Mouse (Mus musculus): ENCODE measurements around the gene Pomgnt2. TPM values are rescaled to one million over a fixed set of nuclear protein-coding genes. Genes with fewer than 3 reads are reported as not detected.

Gene Pomgnt2
- polyA plus RNA-seq, 1 experiment: 7.5 TPM

DNA sequence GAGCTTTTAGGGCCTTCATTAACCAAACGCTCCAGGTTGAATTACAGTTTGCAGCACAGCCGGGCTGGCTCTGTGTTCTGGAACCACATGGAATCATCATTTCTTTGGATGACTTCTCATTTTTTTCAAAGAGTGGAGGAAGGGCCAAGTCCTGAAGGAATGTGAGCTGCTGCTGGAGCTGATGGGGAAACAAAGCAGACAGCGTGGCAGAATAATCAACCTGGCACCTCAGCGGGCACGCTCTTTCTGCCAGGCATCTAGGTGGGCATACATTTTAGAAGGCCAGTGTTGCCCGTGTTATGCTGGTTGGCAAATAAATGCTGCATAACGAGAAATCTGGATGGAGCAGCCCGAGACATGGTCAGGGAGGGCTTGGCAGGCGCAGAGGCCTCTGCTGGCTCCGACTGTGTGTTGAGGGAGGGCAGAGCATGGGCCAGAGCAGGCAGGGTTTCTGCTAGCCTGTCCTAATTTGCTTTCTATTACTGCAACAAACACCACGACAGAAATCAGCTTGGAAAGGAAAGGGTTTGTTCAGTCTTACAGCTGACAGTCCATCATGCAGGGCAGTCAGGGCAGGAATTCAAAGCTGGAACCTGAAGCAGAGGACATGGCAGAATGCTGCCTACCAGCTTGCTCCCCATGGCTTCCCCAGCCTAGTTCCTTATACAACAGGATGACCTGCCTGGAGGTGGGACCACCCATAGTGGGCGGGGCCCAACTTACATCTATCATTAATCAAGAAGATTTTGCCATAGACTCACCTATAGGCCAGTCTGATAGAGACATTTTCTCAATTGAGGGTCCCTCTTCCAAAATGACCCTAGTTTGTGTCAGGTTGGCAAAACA is 22.5 kb downstream of the Pomgnt2 start:
- Histone ChIP-seq H3K27me3 (ENCODE audit: control insufficient read depth, insufficient read depth, low read length, poor library complexity, severe bottlenecking) (no peaks in the 10 kb centered on the region), H3K27ac (ENCODE audit: insufficient read depth, low read length) (no peak overlapping the region)

DNA sequence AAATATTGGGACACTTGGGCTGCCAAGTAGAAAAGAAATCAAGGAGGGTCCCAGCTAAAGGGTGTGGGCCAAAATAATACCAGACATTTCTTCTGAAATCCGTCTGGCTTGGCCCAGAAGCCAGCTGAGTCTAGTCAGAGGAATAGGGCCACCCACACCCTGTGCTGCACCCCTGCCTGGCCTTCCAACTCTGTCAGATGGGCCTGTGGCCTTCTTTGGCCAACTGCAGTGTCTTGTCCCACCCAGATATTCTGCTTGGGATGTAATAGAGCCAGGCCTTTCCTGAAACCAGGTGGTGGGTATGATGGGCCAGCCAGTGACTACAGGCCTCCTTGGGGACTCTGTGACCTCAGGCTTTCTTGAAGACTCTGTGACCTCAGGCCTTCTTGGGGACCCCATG is 23.7 kb downstream of the Pomgnt2 start:
- H3K4me1 ChIP-seq (ENCODE audit: control insufficient read depth, insufficient read depth, low read length): no peaks in the 10 kb centered on the region
- H3K36me3 ChIP-seq (ENCODE audit: control insufficient read depth, insufficient read depth, low read length, poor library complexity, severe bottlenecking): no peaks in the 10 kb centered on the region
- H3K9me3 ChIP-seq (replicated peaks; ENCODE audit: control insufficient read depth, insufficient read depth, low read length, poor library complexity, severe bottlenecking): no peaks in the 10 kb centered on the region
- H3K27me3 ChIP-seq (ENCODE audit: control insufficient read depth, insufficient read depth, low read length, poor library complexity, severe bottlenecking): no peaks in the 10 kb centered on the region
- no peak overlapping the region for H3K4me3 ChIP-seq (ENCODE audit: low read depth, low read length)
- TF ChIP-seq POLR2A (IDR thresholded peaks at IDR 0.05; ENCODE audit: insufficient read depth, low read length) (no peak), EP300 (IDR thresholded peaks at IDR 0.05; ENCODE audit: insufficient read depth, low read depth, low read length) (no peak), CTCF (IDR thresholded peaks at IDR 0.05; ENCODE audit: low read depth, low read length) (no peak)
- H3K27ac ChIP-seq (ENCODE audit: insufficient read depth, low read length): no peak overlapping the region
- H3K9ac ChIP-seq (ENCODE audit: low read depth, poor library complexity, severe bottlenecking): no peak overlapping the region

More for the DNA sequence above, 22.5 kb downstream of the Pomgnt2 start:
- Histone ChIP-seq H3K4me1 (ENCODE audit: control insufficient read depth, insufficient read depth, low read length) (no peaks in the 10 kb centered on the region), H3K9ac (ENCODE audit: low read depth, poor library complexity, severe bottlenecking) (no peak overlapping the region), H3K36me3 (ENCODE audit: control insufficient read depth, insufficient read depth, low read length, poor library complexity, severe bottlenecking) (no peaks in the 10 kb centered on the region), H3K9me3 (replicated peaks; ENCODE audit: control insufficient read depth, insufficient read depth, low read length, poor library complexity, severe bottlenecking) (no peaks in the 10 kb centered on the region), H3K4me3 (ENCODE audit: low read depth, low read length) (no peak overlapping the region)
- TF ChIP-seq CTCF (IDR thresholded peaks at IDR 0.05; ENCODE audit: low read depth, low read length) (no peak), POLR2A (IDR thresholded peaks at IDR 0.05; ENCODE audit: insufficient read depth, low read length) (no peak), EP300 (IDR thresholded peaks at IDR 0.05; ENCODE audit: insufficient read depth, low read depth, low read length) (no peak)

DNA sequence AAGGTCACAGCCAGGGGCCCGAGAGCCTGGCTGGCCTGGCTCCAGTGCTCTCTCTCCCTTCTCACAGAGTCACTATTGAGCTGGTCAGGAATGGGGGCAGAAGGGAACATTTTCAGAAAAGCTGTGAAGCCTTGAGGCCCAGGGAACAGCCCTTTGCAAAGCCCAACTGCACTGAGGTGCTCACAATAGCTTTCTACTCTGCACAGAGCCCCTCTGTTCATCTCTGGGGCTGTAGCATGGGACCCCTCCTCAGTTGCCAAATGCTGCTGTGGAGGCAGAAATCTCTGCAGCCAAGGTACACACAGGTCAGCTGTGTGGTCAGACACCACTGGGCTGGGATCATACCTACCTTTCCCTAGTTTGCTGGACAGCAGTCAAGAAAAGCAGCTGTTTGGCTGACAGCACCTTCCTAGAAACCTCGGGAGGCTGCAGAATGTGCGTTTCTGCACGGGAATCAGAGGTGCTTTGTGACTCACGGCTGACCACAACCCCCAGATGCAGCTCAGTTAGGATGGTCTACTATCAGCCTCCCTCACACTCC is 27.0 kb downstream of the Pomgnt2 start:
- Histone ChIP-seq H3K9me3 (replicated peaks; ENCODE audit: control insufficient read depth, insufficient read depth, low read length, poor library complexity, severe bottlenecking) (no peaks in the 10 kb centered on the region), H3K4me1 (ENCODE audit: control insufficient read depth, insufficient read depth, low read length) (no peaks in the 10 kb centered on the region), H3K9ac (ENCODE audit: low read depth, poor library complexity, severe bottlenecking) (no peak overlapping the region), H3K27ac (ENCODE audit: insufficient read depth, low read length) (no peak overlapping the region), H3K27me3 (ENCODE audit: control insufficient read depth, insufficient read depth, low read length, poor library complexity, severe bottlenecking) (no peaks in the 10 kb centered on the region), H3K36me3 (ENCODE audit: control insufficient read depth, insufficient read depth, low read length, poor library complexity, severe bottlenecking) (no peaks in the 10 kb centered on the region), H3K4me3 (ENCODE audit: low read depth, low read length) (no peak overlapping the region)
- TF ChIP-seq EP300 (IDR thresholded peaks at IDR 0.05; ENCODE audit: insufficient read depth, low read depth, low read length): no peak
- TF ChIP-seq POLR2A (IDR thresholded peaks at IDR 0.05; ENCODE audit: insufficient read depth, low read length): no peak
- TF ChIP-seq CTCF (IDR thresholded peaks at IDR 0.05; ENCODE audit: low read depth, low read length): no peak

DNA sequence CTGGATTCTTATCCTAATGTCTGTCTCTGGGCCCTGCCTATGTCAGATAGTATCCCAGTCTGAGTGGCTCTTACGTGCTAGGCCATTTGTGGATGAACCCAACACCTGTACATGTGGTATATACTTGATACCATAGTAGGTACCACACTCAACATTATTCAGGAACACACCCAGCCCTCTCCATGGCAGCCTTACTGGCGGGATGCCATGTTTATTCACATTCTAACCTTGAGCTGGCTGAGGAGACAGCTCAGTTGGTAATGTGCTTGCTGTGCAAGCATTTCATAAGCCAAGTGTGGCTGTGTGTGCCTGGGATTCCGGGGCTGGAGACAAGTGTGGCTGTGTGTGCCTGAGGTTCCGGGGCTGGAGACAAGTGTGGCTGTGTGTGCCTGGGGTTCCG is 28.7 kb downstream of the Pomgnt2 start:
- no peak for TF ChIP-seq POLR2A (IDR thresholded peaks at IDR 0.05; ENCODE audit: insufficient read depth, low read length)
- no peak for TF ChIP-seq CTCF (IDR thresholded peaks at IDR 0.05; ENCODE audit: low read depth, low read length)
- no peak for TF ChIP-seq EP300 (IDR thresholded peaks at IDR 0.05; ENCODE audit: insufficient read depth, low read depth, low read length)
- Histone ChIP-seq H3K4me3 (ENCODE audit: low read depth, low read length) (no peak overlapping the region), H3K9me3 (replicated peaks; ENCODE audit: control insufficient read depth, insufficient read depth, low read length, poor library complexity, severe bottlenecking) (no peaks in the 10 kb centered on the region), H3K4me1 (ENCODE audit: control insufficient read depth, insufficient read depth, low read length) (no peaks in the 10 kb centered on the region), H3K27me3 (ENCODE audit: control insufficient read depth, insufficient read depth, low read length, poor library complexity, severe bottlenecking) (no peaks in the 10 kb centered on the region), H3K9ac (ENCODE audit: low read depth, poor library complexity, severe bottlenecking) (no peak overlapping the region), H3K27ac (ENCODE audit: insufficient read depth, low read length) (no peak overlapping the region), H3K36me3 (ENCODE audit: control insufficient read depth, insufficient read depth, low read length, poor library complexity, severe bottlenecking) (no peaks in the 10 kb centered on the region)

DNA sequence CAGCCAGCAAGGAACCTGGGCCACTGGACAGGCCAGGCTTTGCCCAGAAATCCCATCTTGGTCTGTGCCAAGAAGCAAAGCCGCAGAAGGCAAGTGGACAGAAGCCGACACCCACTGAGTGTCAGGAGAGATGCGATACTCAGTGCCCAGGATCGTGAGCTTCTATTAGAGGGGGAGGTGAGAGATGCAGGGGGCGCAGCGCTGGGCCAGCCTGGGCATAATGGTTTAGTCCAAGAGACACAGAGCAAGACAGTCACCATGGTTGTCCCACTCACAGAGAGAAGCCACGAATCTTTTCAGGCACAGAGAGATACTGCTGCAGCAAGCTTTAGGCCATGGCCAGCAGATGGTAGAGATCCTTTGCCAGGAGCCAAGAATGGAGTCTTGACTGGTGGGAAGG is 32.0 kb downstream of the Pomgnt2 start:
- Histone ChIP-seq H3K27ac (ENCODE audit: insufficient read depth, low read length) (no peak overlapping the region), H3K9ac (ENCODE audit: low read depth, poor library complexity, severe bottlenecking) (no peak overlapping the region), H3K4me3 (ENCODE audit: low read depth, low read length) (no peak overlapping the region), H3K4me1 (ENCODE audit: control insufficient read depth, insufficient read depth, low read length) (no peaks in the 10 kb centered on the region), H3K9me3 (replicated peaks; ENCODE audit: control insufficient read depth, insufficient read depth, low read length, poor library complexity, severe bottlenecking) (no peaks in the 10 kb centered on the region), H3K27me3 (ENCODE audit: control insufficient read depth, insufficient read depth, low read length, poor library complexity, severe bottlenecking) (no peaks in the 10 kb centered on the region), H3K36me3 (ENCODE audit: control insufficient read depth, insufficient read depth, low read length, poor library complexity, severe bottlenecking) (no peaks in the 10 kb centered on the region)
- TF ChIP-seq CTCF (IDR thresholded peaks at IDR 0.05; ENCODE audit: low read depth, low read length) (no peak), EP300 (IDR thresholded peaks at IDR 0.05; ENCODE audit: insufficient read depth, low read depth, low read length) (no peak), POLR2A (IDR thresholded peaks at IDR 0.05; ENCODE audit: insufficient read depth, low read length) (no peak)
